Mouse (Mus musculus): ENCODE measurements around the gene Sik3.

GRCm38 (mm10) chr9:46223090-46223489 is 210.5 kb downstream of the Sik3 start:
- TF ChIP-seq CTCF (IDR thresholded peaks at IDR 0.05; ENCODE audit: extremely low read depth, insufficient read depth, insufficient read length, insufficient replicate concordance) (no peak), POLR2A (IDR thresholded peaks at IDR 0.05; ENCODE audit: low read depth, low read length) (no peak)

Measured in spleen, adult 2 months (tissue).